Mouse (Mus musculus) T-helper 1 cell (primary cell): ENCODE measurements around the gene Dock8.

ENCODE experiments used
- in situ Hi-C: fragments of 300-600 bp; cut with MboI, MseI; formaldehyde crosslinking; loops from one replicate; pipeline ENCODE4 v1.15.1; 2025; ENCODE audit warnings: high pct_unique_total_duplicates

The Dock8 gene

DNA sequence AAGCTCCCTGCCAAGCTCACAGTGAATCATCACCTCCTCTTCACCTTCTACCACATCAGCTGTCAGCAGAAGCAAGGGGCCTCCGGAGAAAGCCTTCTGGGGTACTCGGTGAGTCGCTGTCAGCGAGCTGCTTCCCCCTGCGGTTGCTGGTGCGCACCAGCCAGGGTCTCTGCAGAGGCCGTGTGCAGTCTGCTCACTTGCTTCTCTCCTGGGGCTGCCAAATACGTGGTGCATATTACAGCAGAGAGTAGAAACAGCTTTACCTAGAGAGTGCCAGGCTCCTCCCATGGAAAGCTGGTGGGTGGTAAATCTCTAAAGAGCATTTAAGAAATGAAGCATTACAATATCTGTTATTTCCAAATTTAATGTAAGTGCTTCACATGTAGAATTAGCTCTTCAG is 123.1 kb downstream of the Dock8 start:
- in situ Hi-C loops = no loop called here

DNA sequence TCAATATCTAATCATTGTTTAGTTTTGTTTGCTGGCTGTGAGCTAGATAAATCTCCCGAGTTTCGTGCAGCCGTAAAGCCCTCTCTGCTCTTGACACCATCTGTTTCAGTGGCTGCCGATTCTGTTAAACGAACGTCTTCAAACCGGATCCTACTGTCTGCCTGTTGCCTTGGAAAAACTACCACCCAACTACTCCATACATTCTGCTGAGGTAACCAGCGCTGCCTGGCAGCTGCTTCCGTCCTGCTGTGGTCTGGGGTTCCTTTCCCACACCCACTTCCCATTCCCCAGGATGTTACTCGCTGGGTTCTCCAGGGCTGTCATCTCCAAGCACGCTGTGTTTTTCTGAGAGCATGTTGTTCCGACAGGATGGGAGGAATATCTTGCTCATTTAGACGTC is 123.7 kb downstream of the Dock8 start:
- in situ Hi-C loops = no loop called here

DNA sequence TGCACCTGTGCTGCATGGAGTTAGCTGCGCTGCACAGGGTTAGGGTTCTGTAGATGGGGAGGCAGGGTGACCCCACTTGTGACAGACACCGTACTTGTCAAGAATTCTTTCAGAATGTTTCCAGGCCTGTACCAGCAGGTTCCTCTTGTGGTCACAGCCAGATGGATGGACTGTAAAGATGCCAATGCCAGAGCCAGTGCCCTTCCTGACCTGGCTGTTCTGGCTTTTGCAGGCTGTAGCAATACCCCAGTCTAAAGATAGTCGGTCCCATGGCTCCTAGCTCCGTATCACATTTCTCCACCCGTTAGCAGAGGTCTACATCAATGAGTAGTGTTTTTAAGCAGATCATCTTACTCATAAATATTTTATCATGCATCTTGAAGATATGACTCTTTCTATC is 124.1 kb downstream of the Dock8 start:
- in situ Hi-C loops = no loop called here

DNA sequence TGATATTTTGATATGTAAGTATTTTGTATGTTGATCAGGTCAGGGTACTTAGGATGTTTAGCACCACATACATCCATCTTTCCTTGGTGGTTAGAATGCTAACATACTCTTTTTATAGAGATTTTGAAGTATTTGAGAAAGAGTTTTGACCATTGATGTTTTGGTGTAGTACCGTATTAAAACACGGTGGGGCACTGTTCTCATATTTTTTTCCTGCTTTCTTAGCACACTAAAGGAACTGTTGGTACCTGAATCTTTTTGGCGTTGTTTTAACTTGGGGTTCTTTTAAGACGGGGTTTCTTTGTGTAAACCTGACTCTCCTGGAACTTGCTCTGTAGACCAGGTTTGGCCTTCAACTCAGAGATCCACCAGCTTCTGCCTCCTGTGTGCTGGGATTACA is 133.0 kb downstream of the Dock8 start:
- in situ Hi-C loops = no loop called here

DNA sequence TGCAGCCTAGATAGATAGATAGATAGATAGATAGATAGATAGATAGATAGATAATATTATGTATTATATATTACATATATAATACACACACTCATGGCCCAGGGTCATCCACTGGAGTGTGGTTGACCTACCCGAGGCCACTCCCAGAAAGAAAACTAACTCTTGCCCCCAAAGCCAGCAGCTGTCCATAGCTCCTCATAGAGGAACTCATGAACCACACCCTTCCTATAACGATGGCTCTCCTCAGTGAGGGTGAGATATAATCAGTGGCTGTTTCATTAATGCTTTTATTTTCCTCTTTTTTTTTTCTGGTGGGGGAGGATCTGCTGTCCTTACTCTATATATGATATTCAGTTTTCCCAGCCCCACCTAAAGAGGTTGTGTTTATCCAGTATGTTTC is 134.6 kb downstream of the Dock8 start:
- in situ Hi-C loops = no loop called here

DNA sequence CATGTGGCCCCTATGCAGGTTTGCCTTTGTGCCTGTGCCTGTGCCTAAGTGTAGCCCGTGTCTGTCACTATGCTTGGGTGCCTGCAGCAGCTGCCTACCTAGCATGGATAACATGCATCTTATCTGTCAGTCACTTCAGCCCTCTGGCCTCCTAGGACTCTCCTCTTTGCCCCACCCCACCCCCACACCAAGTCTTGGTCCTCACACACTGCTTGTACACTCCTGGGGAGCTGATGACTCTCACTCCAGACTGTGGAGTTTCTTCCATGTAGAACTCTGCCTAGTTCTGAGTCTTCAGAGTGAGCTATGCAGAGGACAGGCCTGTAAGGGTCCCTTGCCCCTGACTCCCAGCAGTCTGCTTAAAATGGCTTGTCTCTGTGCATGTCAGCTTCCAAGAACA is 136.8 kb downstream of the Dock8 start:
- in situ Hi-C loops = no loop called here

DNA sequence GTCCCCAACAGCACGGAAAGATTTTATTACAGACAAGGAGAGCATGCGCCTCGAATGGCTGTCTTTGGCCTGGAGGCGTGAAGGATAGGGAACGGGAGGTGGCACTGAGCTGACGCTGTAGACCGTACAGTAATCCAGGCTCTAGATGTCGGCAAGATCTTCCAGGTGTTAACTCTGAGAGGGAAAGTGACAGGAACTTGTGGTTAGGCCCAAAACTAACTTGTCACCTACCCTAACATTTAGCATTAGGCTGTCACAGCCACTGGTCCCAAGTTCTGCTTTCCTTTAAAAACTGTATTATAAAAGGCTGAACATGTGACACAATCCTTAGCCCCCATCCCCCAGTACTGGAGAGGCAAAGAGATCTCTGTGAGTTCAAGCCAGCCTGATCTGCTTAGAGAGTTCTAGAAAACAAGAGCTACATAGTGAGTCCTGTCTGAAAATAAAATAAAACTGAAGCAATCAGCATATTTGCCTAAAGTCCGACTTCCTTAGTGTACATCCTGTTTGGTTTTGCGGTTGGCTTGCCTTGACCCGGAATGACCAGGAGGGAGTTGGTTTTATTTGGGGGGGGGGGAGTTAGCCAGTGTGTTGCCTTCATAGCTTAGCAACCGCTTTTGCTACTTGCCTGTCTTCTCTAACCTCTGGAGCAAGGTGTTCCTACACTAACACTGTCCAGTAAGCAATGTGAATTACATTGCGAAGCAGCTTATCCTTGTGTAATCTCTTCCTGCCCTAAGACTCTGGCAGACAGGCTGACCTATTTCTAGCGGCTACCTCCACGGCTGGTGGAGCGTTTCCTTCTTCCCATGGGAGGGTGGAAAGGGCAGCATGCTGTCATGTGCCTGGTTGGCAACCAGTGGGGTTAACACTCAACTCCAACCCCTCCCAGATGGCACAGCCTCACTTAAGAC is 138.8 kb downstream of the Dock8 start:
- in situ Hi-C loops = no loop called here

DNA sequence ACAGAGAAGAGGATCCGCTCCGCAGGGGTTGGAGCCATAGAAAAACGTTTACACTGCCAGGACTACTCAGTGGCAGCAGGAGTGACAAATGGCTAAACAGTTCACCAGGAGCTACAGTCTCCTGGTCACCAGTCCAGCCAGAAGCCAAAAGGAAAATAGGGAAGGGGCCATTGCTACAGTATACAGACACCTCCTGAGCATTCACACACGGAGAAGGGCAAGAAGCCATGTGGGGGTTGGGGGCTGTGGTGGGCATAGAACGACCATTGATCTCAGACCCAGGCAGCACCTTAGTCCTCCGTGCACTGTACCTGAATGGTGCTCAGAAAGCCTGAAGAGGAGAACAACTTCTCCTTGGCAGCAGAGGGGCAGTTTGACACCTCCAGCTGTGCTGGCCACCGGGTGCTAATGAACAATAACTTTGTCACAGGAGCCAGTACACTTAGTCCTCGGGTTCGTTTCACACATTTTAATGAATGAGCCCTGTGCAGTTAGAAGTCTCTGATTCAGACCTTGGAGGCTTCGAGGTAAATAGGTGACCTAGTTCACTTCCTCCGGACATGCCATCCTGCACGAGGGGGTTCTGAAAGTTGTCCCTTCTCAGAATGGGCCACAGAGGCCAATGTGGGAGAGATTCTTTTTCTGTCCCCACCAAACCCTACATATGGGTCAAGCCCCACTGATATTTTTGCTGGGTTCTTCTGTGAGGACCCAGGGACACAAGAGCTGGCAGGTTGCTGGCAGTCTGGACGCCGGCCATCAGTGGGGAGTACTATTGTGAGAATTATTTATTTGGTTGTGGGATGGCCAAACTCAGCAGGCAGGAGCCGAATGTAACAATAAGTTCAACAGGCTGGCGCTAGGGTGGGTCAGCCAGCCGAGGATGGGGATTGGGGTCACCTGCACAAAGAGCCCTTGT is 145.0 kb downstream of the Dock8 start:
- in situ Hi-C loops = no loop called here

DNA sequence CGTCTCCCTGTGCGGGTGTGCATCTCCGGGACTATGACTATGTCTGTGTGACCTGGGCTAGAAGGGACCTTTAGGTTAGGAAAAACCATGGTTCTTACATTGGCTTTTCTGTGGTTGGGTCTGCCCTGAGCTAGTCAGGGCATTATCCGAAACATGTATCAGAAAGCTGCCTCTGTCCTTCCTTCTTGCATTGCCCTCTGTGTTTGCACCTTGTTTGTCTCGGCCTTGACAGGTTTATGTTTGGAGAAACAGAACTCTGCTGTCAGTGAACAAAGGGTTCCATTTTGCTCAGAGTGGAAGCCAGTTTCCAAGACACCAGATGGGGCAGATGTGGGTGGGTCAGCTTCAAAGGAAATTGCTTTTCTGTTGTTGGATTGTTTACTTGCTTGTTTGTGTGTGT is 145.8 kb downstream of the Dock8 start:
- in situ Hi-C loops = no loop called here

DNA sequence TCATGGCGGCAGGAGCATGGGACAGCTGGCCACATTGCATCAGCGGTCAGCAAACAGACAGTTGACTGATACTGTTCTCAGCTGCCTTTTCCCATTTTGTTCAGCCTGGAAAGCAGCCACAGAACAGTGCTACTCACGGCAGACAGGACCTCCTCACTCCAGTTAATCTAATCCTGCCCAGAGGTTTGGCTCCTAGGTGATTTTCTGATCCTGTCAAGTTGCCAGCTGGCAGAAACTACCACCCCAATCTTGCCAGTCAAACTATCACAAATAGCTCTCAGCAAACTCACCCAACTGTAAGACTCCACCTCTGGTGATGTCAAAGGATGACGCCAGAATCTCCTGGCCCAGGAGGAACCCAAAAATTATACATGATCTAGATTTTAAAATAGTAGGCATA is 146.8 kb downstream of the Dock8 start:
- in situ Hi-C loops = no loop called here

DNA sequence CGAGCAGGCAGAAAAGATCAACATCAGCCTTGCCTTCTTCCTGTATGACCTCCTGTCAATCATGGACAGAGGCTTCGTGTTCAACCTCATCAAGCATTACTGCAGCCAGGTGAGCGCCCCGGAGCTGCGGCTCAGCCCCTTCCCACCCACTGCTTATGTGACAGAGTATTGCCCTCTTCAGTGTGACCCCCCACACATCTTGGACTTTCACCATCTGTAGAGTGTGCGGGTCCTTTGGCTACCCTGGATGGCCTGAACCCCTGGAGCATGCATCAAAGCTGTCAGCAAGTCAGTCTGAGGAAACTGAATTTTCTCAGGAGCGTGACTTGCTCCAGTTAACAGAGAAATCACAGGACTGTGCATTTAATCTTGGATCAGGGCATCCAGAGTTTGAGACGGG is 150.5 kb downstream of the Dock8 start:
- in situ Hi-C loops = no loop called here

DNA sequence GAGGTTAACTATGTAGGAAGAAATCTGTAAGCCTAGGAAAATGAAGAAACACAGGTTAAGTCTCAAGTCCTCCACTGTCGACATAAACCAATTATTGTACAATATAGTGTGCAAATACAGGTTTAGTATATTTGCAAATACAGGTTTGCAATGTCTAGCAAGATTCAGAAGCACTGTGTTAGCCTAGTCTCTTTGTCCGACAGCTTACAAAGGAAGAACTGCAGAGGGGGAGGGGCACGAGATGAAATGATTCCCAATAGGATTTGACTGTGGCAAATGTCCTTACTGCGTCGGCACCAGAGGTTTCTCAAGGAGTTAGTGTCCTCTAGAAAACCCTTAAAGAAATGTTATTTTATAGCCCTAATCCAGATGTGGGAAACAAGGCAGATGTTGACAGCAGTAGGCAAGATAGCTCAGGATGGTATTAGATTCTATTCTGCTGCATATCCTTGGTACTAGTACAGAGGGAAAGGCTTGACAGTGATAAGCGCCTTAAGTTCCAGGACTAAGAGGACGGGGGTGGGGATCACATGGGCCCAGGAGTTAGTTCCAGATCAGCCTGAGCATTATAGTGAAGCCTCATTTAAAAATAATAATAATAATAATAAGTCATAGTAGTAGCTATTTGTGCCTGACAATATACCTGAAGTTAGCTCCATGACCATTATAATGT is 155.3 kb downstream of the Dock8 start:
- in situ Hi-C loops = no loop called here

DNA sequence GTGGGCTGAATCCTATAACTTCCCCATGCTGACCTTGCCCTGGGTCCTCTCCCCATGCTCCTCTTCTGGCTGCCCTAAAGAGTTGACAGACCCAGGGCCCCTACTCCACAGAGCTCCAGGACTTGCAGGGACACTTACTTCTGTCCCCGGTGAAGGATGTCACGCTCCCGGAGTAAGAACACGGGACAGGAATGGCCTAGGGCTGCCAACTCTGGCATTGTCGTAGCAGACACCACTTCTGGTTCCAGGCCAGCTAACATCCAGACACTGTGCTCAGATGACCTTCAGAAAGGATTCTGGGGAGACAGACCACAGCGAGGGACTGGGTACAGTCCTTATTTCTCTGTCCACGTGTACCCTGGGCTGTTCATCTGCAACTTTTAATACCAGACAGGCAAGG is 155.9 kb downstream of the Dock8 start:
- in situ Hi-C loops = no loop called here

DNA sequence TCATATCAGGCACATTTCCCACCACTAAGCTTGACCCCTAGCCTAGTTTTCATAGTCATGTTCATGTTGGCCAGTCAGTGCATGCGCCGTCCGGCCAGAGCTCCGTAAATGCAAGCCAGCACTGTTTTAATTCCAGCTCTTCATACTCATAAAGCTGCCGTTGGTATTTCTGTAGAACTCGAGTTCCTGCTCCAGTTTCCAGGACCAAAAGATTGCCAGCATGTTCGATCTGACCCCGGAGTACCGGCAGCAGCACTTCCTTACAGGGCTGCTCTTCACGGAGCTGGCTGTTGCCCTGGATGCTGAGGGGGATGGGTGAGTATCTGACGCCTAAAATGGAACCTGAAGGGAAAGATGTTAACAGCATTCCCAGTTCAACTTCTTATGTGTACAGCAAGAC is 156.4 kb downstream of the Dock8 start:
- in situ Hi-C loops = no loop called here

DNA sequence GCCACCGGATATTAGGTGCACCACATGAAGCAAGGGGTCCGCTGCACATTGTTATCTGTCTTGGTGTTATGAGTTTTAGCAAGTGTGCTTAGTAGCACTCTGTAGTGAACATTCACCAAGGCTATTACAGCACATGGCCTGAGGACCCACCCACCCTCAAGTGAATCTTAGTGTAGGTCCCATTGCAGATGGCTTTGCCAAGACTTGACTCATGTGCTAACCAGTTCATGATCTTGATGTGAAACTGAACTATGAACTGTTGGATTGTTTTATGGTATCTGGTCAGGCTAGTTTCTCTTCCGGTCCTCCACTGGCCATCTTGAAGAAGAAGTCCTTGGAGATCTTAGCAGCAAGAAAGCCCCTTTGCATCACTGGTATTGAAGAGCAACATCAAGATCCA is 162.9 kb downstream of the Dock8 start:
- in situ Hi-C loops = no loop called here

DNA sequence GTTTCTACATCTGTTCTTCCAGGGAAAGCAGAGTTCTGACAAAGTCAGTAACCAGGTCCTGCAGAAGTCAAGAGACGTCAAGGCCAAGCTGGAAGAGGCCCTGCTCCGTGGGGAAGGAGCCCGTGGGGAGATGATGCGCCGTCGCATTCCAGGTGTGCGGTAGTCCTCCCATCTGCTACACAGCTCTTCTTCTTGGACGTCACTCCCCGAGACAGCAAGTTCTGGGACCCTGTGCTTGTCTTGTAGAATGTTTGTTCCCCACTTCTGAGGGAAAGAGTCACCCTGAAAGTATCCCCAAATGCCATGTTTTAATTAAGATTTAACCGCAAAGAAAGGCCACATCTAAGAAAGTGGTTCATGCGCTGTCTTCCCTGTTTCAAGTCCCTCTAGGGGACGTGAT is 164.1 kb downstream of the Dock8 start:
- in situ Hi-C loops = no loop called here

DNA sequence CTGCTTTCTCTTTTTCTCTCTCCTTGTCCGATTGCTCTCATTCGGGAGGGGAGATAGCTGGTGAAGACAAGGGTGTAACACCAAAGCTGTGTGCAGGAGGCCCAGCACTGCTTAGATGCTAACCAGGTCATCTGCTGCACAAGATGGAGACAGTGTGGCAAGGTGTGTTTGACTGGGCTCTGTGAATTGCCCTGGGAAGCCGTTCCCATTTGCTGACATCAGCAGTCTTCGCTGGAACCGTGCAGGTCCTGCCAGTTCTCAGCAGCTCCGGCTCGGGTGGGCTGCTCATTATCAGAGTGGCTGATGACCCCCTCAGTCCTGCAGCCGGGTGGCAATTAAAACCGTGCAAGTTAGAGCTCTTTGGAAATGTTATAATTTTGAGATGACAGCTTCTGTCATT is 167.1 kb downstream of the Dock8 start:
- in situ Hi-C loops = no loop called here

DNA sequence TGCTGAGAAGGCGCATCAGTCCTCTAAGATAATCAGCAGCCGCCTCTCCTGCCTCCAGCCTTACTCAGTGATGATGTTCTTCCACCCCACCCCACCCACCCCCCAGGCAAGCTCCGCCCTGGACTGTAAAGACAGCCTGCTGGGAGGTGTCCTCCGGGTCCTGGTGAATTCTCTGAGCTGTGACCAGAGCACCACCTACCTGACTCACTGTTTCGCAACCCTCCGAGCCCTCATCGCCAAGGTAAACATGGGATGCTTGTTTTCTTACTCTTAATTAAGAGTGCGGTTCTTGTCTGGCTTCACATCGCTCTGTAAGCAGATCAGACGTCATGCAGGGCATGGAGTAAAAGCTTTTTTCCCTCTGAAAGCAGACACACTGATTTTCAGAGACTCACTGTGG is 172.1 kb downstream of the Dock8 start:
- in situ Hi-C loops = no loop called here

DNA sequence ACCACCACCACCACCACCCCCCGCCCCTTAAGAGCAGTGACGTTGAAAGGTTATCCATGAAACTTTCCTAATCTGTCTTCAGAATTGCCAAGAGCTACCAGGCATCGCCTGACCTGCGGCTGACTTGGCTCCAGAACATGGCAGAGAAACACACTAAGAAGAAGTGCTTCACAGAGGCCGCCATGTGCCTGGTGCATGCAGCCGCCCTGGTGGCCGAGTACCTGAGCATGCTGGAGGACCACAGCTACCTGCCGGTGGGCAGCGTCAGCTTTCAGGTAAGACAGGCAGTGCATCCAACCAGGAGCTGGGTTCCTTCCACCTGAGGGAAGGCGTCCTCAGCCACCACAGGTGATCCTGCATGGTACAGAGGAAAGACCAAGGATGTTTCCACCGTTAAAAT is 177.4 kb downstream of the Dock8 start:
- in situ Hi-C loops = no loop called here

DNA sequence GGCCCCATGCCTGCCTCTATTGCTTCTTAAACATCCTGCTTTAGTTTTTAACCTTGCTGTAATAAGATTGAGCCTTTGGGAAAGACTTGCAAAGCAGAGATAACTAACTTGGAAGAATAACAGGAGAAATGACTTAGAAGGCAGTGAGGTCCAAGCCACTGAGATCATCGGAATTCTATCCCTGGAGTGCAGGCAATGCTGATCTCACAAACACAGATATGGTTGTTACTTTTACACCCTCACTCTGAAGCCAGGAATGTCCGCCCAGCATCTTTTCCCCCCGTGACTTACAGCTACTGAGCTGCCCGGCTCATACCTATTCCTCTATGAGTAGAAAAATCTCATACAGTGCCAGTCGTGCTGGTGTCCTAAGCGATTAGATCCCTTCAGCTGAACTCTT is 180.7 kb downstream of the Dock8 start:
- in situ Hi-C loops = loop anchor here (5.0 kb wide), 1 partner anchor 723 kb away; no protein-coding TSS in a partner anchor

DNA sequence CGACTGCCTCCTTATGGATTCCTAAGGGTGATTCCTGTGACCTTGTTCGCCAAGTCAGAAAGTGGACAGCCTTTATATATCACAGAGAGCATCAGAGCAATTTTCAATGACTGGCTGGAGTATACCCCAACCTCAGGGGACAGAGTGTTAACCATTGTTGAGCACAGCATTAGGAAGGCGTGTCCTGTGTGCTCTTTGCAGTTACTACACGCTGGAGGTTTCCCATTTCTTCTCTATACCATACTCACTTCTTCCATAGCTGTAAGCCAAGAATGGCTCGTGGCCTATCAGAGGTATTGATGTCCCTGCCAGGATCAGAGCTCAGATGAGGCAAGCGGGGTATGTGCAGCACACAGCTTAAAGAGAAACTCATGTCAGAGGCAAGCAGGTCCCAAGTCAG is 181.2 kb downstream of the Dock8 start:
- in situ Hi-C loops = loop anchor here (5.0 kb wide), 1 partner anchor 723 kb away; no protein-coding TSS in a partner anchor

DNA sequence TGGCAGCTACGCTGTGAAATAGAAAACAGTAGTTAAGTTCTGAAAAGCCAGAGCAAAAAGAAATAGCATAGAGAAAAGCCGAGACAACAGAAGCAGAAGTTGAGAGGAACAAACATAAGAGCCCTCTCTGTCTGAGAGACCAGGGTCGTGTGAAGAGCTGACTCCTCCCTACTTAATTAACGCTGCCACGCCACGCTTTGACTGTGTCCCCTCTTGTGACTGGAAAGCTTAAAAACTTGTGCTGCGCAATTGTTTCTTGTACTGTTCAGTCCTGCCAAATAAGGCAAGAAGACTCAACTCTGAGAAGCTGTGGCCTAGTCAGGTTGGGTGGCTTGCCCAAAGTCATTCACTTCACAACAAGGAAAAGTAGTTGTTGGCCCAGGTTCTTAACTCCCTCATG is 184.7 kb downstream of the Dock8 start:
- in situ Hi-C loops = loop anchor here (5.0 kb wide), 1 partner anchor 727 kb away; no protein-coding TSS in a partner anchor
